Mouse (Mus musculus): ENCODE measurements at regions not wholly inside any gene's neighbourhood (a gene's known extent, or its start where the extent isn't known, plus 50 kb on each side); places are given as distances from the start of the nearest gene placed in this dataset.

- no peak for TF ChIP-seq POLR2A (IDR thresholded peaks at IDR 0.05; ENCODE audit: borderline replicate concordance, low read depth, low read length)
- no peak for TF ChIP-seq CTCF (IDR thresholded peaks at IDR 0.05; ENCODE audit: low read depth, low read length)
- no peak overlapping the region for H3K4me3 ChIP-seq (ENCODE audit: insufficient read depth, low read length)
- H3K4me1 ChIP-seq (ENCODE audit: control insufficient read depth, insufficient read depth, low read length) = peaks cover 29% of the 10 kb centered on the region
- H3K27ac ChIP-seq (ENCODE audit: insufficient read depth, low read depth, low read length) = no peak overlapping the region
Measured at GRCm38 (mm10) chr16:45033268-45033667, 59.9 kb upstream of the Ccdc80 start.

GRCm38 (mm10) chr16:45034401-45034800 lies 58.8 kb upstream of the Ccdc80 start:
- TF ChIP-seq CTCF (IDR thresholded peaks at IDR 0.05; ENCODE audit: low read depth, low read length) (no peak), POLR2A (IDR thresholded peaks at IDR 0.05; ENCODE audit: borderline replicate concordance, low read depth, low read length) (no peak)
- Histone ChIP-seq H3K4me3 (ENCODE audit: insufficient read depth, low read length) (no peak overlapping the region), H3K27ac (ENCODE audit: insufficient read depth, low read depth, low read length) (no peak overlapping the region), H3K4me1 (ENCODE audit: control insufficient read depth, insufficient read depth, low read length) (peaks cover 25% of the 10 kb centered on the region)

GRCm38 (mm10) chr16:45036806-45037520 lies 56.2 kb upstream of the Ccdc80 start:
- TF ChIP-seq CTCF (IDR thresholded peaks at IDR 0.05; ENCODE audit: low read depth, low read length) (no peak), POLR2A (IDR thresholded peaks at IDR 0.05; ENCODE audit: borderline replicate concordance, low read depth, low read length) (no peak)
- Histone ChIP-seq H3K4me1 (ENCODE audit: control insufficient read depth, insufficient read depth, low read length) (peaks cover 16% of the 10 kb centered on the region), H3K4me3 (ENCODE audit: insufficient read depth, low read length) (no peak overlapping the region), H3K27ac (ENCODE audit: insufficient read depth, low read depth, low read length) (no peak overlapping the region)

- Histone ChIP-seq H3K27ac (ENCODE audit: insufficient read depth, low read depth, low read length) (no peak overlapping the region), H3K4me3 (ENCODE audit: insufficient read depth, low read length) (no peak overlapping the region), H3K4me1 (ENCODE audit: control insufficient read depth, insufficient read depth, low read length) (peaks cover 16% of the 10 kb centered on the region)
- TF ChIP-seq POLR2A (IDR thresholded peaks at IDR 0.05; ENCODE audit: borderline replicate concordance, low read depth, low read length) = no peak
- no peak for TF ChIP-seq CTCF (IDR thresholded peaks at IDR 0.05; ENCODE audit: low read depth, low read length)
Measured at GRCm38 (mm10) chr16:45037521-45037888, 55.7 kb upstream of the Ccdc80 start.

- TF ChIP-seq CTCF (IDR thresholded peaks at IDR 0.05; ENCODE audit: low read depth, low read length) (no peak), POLR2A (IDR thresholded peaks at IDR 0.05; ENCODE audit: borderline replicate concordance, low read depth, low read length) (no peak)
- Histone ChIP-seq H3K4me3 (ENCODE audit: insufficient read depth, low read length) (no peak overlapping the region), H3K27ac (ENCODE audit: insufficient read depth, low read depth, low read length) (peak overlapping the region; percentile 41), H3K4me1 (ENCODE audit: control insufficient read depth, insufficient read depth, low read length) (peaks cover 10% of the 10 kb centered on the region)
Measured at GRCm38 (mm10) chr16:45038261-45039036, 54.8 kb upstream of the Ccdc80 start.
